Mouse (Mus musculus) heart, adult 8-10 months (tissue): Measurements from ENCODE around the gene Plcb4. TPM values are rescaled to one million over a fixed set of nuclear protein-coding genes. Genes with fewer than 3 reads are reported as not detected.
"Not testable (repeated sequence)": the region's sequence is repeated elsewhere in the genome, so short reads cannot be mapped to it uniquely, and the experiment has no call there.

Experiments used
- DNase-seq: peaks from one replicate; pipeline ENCODE4 v3.0.0; 2022; ENCODE audit warnings: low spot score
- total RNA-seq, 4 experiments: library from RNA; stranded (reverse); gene quantifications; 2 replicates each; pipeline ENCODE4 v1.2.4; 2022

The Plcb4 gene
- total RNA-seq, 4 experiments from 2014 or later = 45.3 to 62.2 (median 56.4) TPM

- no peak for DNase-seq
Measured at GRCm38 (mm10) chr2:135673649-135674048, 14.8 kb downstream of the Plcb4 start.

GRCm38 (mm10) chr2:135675284-135675683, 16.5 kb downstream of the Plcb4 start:
- DNase-seq = no peak

DNA sequence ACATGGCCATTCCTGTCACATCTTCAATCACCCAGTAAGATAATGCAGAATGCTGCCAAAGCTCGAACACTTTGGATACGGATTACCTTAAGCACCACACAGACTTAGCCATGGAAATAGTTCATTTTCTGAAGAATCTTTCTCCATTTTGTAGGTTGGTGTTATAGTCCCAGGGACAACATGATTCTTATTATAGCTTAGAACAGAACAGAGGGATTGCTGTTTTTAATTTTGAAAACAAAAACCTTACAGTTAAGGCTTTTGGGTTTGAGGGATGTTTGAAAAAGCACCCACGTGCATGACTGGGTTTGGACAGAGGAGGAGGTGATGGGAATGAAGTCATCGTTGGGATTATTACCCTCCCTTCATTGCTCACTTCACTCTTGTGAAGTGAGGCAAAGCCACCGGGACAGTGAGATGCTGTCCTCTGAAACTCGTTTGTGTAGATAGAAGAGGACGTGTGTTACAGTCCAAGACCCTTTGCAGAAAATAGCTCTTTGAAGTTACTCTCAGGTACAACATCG, 18.2 kb downstream of the Plcb4 start:
- no peak for DNase-seq

GRCm38 (mm10) chr2:135677601-135678000, 18.8 kb downstream of the Plcb4 start:
- no peak for DNase-seq

DNA sequence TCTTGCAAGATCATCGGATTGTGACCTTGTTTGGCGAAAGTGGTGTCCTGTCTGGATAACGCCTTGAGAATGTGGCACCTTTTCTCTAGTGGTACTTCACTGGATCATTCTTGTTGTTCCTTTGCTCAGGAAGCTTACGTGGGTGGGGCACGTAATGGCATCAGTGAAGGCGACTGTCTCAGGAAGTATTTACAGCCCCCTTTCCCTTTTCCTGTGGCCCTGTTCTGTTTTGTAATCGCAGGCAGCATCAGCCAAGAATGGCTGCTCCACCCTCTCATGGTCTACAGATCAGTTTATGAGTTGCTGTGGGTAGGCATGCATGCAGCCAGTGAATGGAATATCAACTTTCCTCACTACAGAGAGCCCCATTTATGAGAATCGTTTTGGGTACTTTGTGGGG, 21.2 kb downstream of the Plcb4 start:
- peak; percentile 42 for DNase-seq

DNA sequence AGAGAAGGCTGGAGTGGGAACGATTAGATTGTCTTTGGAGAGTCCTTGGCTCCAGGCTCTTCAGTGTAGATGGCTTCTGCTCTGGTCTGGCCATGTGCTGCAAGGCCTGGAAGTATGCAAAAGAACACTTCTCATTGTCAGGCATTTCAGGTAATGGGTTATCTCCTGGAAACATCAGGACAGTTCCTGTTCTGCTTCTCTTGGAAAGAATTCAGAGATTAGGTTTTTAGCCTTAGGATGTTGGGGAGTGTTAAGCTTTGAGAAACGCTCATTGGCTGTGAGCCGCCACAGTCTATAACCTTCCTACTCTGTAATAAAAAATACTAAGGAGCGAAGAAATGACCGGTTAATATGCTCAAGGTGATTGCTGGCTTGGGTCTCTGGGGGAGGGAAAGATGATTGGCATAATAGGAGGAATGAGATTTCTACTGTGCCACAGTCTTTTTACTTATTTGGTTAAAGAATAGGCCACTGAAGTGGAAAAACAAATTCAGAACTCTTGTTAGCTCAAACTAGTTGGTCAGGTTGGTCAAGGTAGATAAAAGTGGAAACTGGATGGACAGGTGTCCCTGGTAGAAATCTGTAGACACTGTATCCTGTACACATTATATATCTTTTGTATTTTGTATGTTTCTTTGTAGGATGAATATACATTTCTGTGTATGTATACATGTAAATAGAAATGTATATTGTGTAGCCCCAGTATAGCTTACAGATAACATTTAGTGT, 21.8 kb downstream of the Plcb4 start:
- no peak for DNase-seq

DNA sequence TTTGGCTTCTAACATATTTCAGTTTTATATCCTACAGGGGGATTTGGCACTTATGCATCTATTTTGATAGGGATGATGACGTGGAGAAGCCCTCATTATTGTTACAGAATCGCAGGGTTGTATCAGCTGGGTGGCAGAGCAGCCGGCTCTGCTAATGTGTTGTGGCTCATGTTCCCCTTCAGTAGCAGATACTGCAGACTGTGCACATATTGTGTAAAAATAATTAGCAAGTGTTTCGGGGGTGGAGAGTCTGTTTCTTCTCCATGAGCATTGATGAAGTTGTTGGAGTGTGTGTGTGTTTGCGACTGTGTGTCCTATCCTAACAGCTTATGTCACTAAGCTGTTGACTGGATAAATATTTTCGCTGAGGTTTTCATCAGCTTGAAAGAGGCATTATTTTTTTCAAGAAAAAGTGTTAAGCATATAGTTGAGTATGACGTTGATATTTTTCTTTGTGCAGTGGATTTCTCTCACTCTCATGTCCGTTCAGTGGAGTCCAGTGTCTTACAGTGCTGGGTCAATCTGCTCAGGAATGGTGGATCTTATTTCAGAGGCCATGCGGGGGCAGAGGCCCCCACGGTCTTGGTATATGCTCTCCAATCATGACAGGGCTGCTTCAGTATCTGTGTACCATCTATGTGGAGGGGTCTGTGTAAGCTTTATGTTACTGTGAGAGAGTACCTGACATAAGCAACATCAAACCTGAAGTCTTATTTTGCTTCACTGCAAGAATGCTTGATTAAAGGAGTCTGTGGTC, 25.1 kb downstream of the Plcb4 start:
- DNase-seq = no peak

DNA sequence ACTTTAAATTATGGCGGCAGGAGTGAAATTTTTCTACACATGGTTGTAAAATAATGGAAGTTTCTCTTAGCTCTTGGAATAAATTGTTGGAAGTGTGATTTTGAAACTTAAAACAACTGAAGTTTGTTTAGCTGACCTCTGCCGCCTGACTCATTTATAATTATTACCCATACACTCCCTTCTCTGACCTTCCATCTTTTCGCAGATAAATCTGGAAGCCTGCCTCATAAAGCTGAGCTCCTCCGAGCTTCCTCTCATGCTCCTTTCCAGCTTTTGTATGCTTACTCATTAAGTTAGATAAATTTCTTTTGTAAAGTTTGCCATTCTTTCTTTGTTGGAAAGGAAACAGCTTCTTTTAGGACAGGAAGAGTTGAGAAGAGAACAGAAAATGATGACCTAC, 27.9 kb downstream of the Plcb4 start:
- DNase-seq = no peak

GRCm38 (mm10) chr2:135687585-135687984, 28.8 kb downstream of the Plcb4 start:
- no peak for DNase-seq

DNA sequence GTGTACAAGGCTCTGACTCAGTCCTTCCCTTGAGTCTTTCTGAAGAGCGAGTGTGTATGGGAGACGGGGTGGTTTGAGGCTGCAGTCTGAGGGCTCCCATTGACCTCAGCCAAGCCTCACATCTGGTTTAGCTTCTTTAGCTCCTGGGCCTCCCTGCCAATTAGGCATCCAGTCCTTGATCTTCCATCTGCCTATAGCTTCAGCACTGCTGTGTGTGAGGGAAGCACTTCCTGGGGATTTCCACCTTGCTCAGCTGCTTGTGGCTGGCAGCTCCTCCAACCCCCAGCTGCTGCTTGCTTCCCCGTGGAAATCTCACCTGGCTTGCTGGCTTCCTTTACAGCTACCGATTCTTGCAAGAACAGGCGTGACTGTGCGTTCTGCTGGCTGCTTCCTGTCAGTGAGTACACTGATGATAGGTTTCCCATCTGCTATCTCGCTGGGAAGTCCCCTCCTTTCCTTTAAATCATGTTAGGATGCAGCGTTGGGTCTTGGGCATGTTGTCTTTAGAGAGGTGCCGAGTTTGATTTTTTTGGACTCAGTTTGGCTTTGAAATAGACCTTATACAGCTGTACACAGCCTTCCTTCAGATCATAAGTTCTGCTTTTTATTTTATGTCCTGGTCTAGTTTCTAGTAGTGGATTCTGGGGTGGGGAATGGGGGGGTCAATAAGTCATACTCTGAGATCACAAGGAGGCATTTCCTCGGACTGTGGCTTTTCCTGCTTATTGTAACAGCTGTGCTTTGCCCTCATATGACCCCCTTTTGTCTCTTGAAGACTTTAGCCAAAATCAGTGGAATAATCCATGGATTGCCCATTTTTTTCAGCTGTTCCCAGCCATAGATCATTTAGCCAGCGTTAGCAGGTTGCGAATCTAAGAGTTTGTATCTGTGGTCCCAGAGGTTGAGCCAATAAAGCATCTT, 34.0 kb downstream of the Plcb4 start:
- peak; percentile 85 for DNase-seq

DNA sequence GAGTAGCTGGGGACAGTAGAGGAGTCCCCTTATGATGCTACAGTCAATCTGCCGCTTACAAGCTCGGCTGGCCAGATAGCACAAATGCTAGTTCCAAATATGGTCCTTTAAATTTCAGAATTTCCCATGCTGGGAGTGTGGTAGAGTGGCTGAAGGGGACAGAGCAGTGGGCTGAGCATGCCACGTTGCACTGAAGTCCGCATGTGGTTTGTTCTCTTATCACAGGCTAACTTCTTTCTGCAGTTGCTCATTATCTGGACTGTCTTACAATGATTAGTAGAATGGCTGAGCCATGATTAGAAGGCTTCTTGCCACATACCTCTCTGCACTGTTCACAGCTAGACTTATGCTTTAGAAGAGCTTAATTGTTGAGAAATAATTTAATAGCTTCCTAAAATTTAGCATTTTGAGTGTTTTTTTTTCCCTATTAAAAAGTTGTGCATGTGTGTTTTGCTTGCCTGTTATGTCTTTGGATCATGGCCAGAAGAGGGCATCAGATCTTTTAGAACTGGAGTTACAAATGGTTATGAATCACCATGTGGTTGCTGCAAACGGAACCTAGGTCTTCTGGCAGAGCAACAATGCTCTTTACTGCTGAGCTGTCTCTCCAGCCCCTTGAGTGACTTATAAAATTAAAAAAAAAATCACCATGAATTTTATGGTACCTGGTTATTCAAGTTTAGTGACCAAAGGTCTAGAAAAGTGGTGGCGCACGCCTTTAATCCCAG, 42.0 kb downstream of the Plcb4 start:
- no peak for DNase-seq

GRCm38 (mm10) chr2:135704673-135705072, 45.9 kb downstream of the Plcb4 start:
- no peak for DNase-seq

DNA sequence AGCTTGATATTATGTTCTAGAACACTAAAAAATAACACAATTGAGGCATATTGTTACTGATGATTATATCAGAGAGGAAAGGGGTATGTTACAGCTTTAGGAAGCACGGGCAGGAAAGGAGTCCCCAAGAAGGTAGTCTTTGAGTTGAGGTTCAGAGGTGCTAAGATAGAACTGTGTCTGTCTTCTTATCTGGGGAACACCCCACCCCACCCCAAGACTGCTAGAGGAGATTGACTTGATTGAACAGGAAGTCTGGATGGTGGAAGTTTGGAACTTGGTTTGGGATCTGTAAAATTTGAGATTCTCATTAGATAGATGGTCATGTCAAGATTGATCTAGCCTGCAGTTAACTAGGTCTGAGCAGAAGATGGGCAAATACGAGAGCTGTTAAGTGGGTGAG, 48.5 kb downstream of the Plcb4 start:
- DNase-seq = no peak

DNA sequence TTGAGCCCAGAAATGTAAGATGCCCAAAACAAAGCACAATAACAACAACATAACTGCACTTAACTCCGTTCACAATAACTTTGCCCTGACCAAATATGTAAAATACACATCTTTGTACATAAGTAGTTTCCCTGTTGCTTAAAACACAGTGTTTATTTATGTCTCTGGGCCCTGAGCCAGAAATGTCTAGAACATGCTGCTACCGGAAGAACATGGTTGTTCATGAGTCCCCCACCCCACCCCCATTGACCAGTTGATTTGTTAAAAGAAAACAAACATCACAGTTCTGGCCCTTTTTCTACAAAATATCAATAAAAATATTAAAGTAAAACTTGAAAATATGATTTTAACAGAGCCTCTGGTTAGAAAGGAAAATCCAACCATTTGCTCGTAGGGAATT, 49.6 kb downstream of the Plcb4 start:
- DNase-seq = no peak

DNA sequence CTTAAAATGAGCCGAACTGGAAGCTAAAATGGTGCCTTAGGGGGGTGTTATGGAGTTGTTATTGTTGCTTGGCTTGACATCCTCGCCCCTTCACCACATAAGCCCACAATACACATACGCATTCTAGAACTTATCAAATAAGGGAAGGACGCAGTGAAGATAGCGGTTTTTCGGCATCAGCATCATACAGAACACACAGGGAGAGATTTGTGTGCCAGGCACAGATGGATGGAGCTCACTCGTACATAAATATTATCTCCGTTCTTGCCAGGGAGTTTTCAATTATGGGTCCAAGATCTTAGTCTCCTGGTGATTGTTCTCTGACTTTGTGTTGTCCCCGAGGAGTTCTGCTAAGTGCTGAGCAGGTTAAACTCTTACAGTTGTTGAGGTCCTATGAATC, 50.0 kb downstream of the Plcb4 start:
- DNase-seq = no peak

DNA sequence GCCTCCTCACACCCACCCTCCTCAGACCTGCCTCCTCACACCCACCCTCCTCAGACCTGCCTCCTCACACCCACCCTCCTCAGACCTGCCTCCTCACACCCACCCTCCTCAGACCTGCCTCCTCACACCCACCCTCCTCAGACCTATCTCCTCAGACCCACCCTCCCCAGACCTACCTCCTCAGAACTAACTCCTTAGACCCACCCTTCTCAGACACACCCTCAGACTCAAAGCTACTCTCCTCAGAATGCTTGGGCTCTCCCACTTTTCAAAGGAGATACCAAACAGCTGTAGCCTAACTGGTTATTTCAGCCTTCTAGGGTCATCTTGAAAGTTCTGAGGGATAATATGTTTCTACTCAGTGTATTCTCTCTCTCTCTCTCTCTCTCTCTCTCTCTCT, 50.9 kb downstream of the Plcb4 start:
- DNase-seq = not testable (repeated sequence)

DNA sequence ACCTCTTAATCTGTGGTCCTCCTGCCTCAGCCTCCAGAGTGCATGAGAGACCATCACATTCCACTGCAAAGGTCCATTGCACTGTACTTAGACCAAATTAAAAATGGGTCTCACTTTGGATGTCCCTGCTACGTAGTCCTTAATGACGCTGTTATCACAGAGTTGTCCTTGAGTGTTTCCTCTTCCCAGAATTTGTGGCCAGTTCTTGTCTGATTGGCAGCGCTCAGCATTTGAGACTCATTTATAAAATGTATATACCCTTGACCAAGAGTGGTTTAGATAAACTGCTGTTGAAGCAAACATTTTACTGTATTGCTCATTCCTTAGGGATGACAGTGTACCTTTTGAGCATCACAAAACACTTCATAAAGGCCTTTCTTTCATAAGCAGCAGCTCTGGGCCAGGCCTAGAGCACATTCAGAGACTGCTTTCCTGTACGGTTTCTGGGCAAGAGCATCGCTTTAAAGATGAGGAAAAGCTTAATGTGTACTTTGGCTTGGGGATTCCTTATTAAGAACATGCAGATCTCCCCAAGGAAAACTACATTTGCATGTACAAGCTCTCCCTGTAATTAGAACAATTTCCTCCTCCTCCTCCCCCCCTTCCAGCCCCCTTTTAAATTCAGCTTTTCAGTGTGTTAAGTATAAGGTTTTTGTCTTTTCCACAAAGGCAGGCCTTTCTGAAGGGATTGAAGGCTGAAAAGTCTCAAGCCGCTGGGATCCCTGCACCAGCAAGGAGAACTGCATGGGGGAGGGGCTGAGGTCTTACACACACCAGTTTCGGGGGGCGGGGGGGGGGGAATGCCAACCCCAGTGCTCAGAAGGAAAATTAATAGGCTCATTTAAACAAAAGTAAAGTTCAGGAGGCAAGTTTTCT, 52.5 kb downstream of the Plcb4 start:
- DNase-seq = peak; percentile 45

DNA sequence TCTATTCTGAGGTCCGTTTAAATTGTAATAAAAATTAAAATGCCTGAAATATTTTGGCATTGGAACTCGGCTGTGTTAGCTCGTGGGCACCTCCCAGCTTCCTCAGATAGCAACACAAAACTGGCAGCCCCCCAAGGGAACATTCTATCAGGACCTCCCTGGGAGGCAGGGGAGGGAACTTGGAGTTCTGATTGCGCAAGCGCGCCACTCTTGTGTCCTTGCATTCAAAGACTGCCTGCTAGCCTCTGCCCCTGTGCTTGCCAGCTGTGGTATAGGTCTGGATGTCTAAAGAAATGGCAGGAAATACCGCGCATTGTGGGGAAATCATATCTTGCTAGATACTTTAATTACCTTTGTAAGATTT, 53.1 kb downstream of the Plcb4 start:
- DNase-seq = peak; percentile 91

- no peak for DNase-seq
Measured at GRCm38 (mm10) chr2:135712331-135712730, 53.5 kb downstream of the Plcb4 start.

DNA sequence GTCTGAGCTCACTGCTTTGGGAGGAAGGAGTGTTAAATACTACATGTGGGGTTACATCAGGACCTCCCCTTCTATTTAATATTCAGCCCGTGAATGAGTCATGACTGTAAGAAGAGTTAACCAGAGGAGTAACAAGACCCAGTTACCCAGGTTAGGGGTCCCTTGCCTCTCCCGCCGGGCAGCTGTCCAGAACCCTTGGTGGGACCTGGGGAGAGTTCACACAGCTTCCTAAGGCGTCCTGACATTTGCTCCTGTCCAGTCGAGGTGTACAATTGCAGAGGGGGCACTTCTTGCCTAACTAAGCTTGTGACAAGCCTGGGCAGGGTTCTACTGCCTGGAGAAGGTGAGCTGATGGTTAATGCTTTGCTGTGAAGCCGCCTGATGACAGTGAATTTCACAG, 54.1 kb downstream of the Plcb4 start:
- no peak for DNase-seq
